Mouse (Mus musculus) NIH3T3 (cell line): ENCODE results near the gene Klc1.

Experiments
- DNase-seq: peaks from one replicate; pipeline ENCODE4 v3.0.0-alpha.2; 2012; ENCODE audit warnings: low read depth

The Klc1 gene

DNA sequence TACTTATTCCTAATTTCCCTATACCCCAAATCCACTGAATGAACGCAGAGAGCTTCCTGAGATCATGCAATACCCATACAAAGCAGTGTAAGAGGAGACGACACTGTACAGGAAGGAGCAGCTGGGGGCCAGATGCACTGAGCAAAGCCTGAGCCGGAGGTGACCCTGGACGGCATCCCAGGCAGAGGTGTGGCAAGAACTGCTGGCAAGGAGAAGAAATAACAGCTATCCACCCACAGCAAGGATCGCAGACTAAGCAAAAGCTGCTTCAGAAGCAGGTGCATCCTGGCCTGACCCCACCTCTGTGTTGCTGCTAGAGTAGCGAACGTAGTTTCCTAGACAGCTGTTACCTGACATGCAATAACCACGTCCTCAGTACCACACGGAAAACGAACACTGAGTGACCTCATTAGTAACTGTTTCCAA is 94.4 kb downstream of the Klc1 start:
- DNase-seq: peak; percentile 28

- DNase-seq: peak; percentile 25
These were observed 94.9 kb downstream of the Klc1 start for GRCm38 (mm10) chr12:111853546-111853945.

- DNase-seq: no peak
These were observed 96.8 kb downstream of the Klc1 start for GRCm38 (mm10) chr12:111855448-111855847.
